Mouse (Mus musculus): ENCODE results near the gene Pmfbp1. TPM values are rescaled to one million over a fixed set of nuclear protein-coding genes. Genes with fewer than 3 reads are reported as not detected.

Pmfbp1 gene
- polyA plus RNA-seq, 1 experiment = not detected

GRCm38 (mm10) chr8:109484741-109485140 lies 9.1 kb upstream of the Pmfbp1 start:
- H3K27ac ChIP-seq (ENCODE audit: insufficient read depth, low read length) = no peak overlapping the region
- H3K9ac ChIP-seq (ENCODE audit: low read depth, poor library complexity, severe bottlenecking) = no peak overlapping the region
- no peaks in the 10 kb centered on the region for H3K27me3 ChIP-seq (ENCODE audit: control insufficient read depth, insufficient read depth, low read length, poor library complexity, severe bottlenecking)
- H3K4me3 ChIP-seq (ENCODE audit: low read depth, low read length) = no peak overlapping the region
- peaks cover 5% of the 10 kb centered on the region for H3K4me1 ChIP-seq (ENCODE audit: control insufficient read depth, insufficient read depth, low read length)
- TF ChIP-seq POLR2A (IDR thresholded peaks at IDR 0.05; ENCODE audit: insufficient read depth, low read length) (no peak), CTCF (IDR thresholded peaks at IDR 0.05; ENCODE audit: low read depth, low read length) (no peak), EP300 (IDR thresholded peaks at IDR 0.05; ENCODE audit: insufficient read depth, low read depth, low read length) (no peak)
- no peaks in the 10 kb centered on the region for H3K36me3 ChIP-seq (ENCODE audit: control insufficient read depth, insufficient read depth, low read length, poor library complexity, severe bottlenecking)
- H3K9me3 ChIP-seq (replicated peaks; ENCODE audit: control insufficient read depth, insufficient read depth, low read length, poor library complexity, severe bottlenecking) = no peaks in the 10 kb centered on the region

GRCm38 (mm10) chr8:109485530-109485929 lies 8.3 kb upstream of the Pmfbp1 start:
- Histone ChIP-seq H3K9me3 (replicated peaks; ENCODE audit: control insufficient read depth, insufficient read depth, low read length, poor library complexity, severe bottlenecking) (no peaks in the 10 kb centered on the region), H3K36me3 (ENCODE audit: control insufficient read depth, insufficient read depth, low read length, poor library complexity, severe bottlenecking) (no peaks in the 10 kb centered on the region), H3K9ac (ENCODE audit: low read depth, poor library complexity, severe bottlenecking) (no peak overlapping the region), H3K27ac (ENCODE audit: insufficient read depth, low read length) (no peak overlapping the region), H3K4me3 (ENCODE audit: low read depth, low read length) (no peak overlapping the region), H3K4me1 (ENCODE audit: control insufficient read depth, insufficient read depth, low read length) (peaks cover under 1% of the 10 kb centered on the region), H3K27me3 (ENCODE audit: control insufficient read depth, insufficient read depth, low read length, poor library complexity, severe bottlenecking) (no peaks in the 10 kb centered on the region)
- TF ChIP-seq POLR2A (IDR thresholded peaks at IDR 0.05; ENCODE audit: insufficient read depth, low read length) (no peak), EP300 (IDR thresholded peaks at IDR 0.05; ENCODE audit: insufficient read depth, low read depth, low read length) (no peak), CTCF (IDR thresholded peaks at IDR 0.05; ENCODE audit: low read depth, low read length) (no peak)

- Histone ChIP-seq H3K4me1 (ENCODE audit: control insufficient read depth, insufficient read depth, low read length) (no peaks in the 10 kb centered on the region), H3K36me3 (ENCODE audit: control insufficient read depth, insufficient read depth, low read length, poor library complexity, severe bottlenecking) (no peaks in the 10 kb centered on the region), H3K27me3 (ENCODE audit: control insufficient read depth, insufficient read depth, low read length, poor library complexity, severe bottlenecking) (no peaks in the 10 kb centered on the region), H3K9ac (ENCODE audit: low read depth, poor library complexity, severe bottlenecking) (no peak overlapping the region), H3K9me3 (replicated peaks; ENCODE audit: control insufficient read depth, insufficient read depth, low read length, poor library complexity, severe bottlenecking) (no peaks in the 10 kb centered on the region), H3K27ac (ENCODE audit: insufficient read depth, low read length) (no peak overlapping the region), H3K4me3 (ENCODE audit: low read depth, low read length) (no peak overlapping the region)
- no peak for TF ChIP-seq CTCF (IDR thresholded peaks at IDR 0.05; ENCODE audit: low read depth, low read length)
- no peak for TF ChIP-seq POLR2A (IDR thresholded peaks at IDR 0.05; ENCODE audit: insufficient read depth, low read length)
Measured at GRCm38 (mm10) chr8:109492785-109493184, 1.0 kb upstream of the Pmfbp1 start.

- no peak overlapping the region for H3K27ac ChIP-seq (ENCODE audit: insufficient read depth, low read length)
- H3K36me3 ChIP-seq (ENCODE audit: control insufficient read depth, insufficient read depth, low read length, poor library complexity, severe bottlenecking) = no peaks in the 10 kb centered on the region
- no peak overlapping the region for H3K4me3 ChIP-seq (ENCODE audit: low read depth, low read length)
- H3K4me1 ChIP-seq (ENCODE audit: control insufficient read depth, insufficient read depth, low read length) = no peaks in the 10 kb centered on the region
- no peak overlapping the region for H3K9ac ChIP-seq (ENCODE audit: low read depth, poor library complexity, severe bottlenecking)
- H3K27me3 ChIP-seq (ENCODE audit: control insufficient read depth, insufficient read depth, low read length, poor library complexity, severe bottlenecking) = no peaks in the 10 kb centered on the region
- H3K9me3 ChIP-seq (replicated peaks; ENCODE audit: control insufficient read depth, insufficient read depth, low read length, poor library complexity, severe bottlenecking) = no peaks in the 10 kb centered on the region
- TF ChIP-seq EP300 (IDR thresholded peaks at IDR 0.05; ENCODE audit: insufficient read depth, low read depth, low read length) (no peak), POLR2A (IDR thresholded peaks at IDR 0.05; ENCODE audit: insufficient read depth, low read length) (no peak), CTCF (IDR thresholded peaks at IDR 0.05; ENCODE audit: low read depth, low read length) (no peak)
Measured at GRCm38 (mm10) chr8:109494601-109495000, 774 bp downstream of the Pmfbp1 start.

- Histone ChIP-seq H3K36me3 (ENCODE audit: control insufficient read depth, insufficient read depth, low read length, poor library complexity, severe bottlenecking) (no peaks in the 10 kb centered on the region), H3K4me3 (ENCODE audit: low read depth, low read length) (no peak overlapping the region), H3K27ac (ENCODE audit: insufficient read depth, low read length) (no peak overlapping the region), H3K9me3 (replicated peaks; ENCODE audit: control insufficient read depth, insufficient read depth, low read length, poor library complexity, severe bottlenecking) (no peaks in the 10 kb centered on the region), H3K9ac (ENCODE audit: low read depth, poor library complexity, severe bottlenecking) (no peak overlapping the region), H3K4me1 (ENCODE audit: control insufficient read depth, insufficient read depth, low read length) (no peaks in the 10 kb centered on the region), H3K27me3 (ENCODE audit: control insufficient read depth, insufficient read depth, low read length, poor library complexity, severe bottlenecking) (no peaks in the 10 kb centered on the region)
- no peak for TF ChIP-seq CTCF (IDR thresholded peaks at IDR 0.05; ENCODE audit: low read depth, low read length)
- TF ChIP-seq POLR2A (IDR thresholded peaks at IDR 0.05; ENCODE audit: insufficient read depth, low read length) = no peak
- no peak for TF ChIP-seq EP300 (IDR thresholded peaks at IDR 0.05; ENCODE audit: insufficient read depth, low read depth, low read length)
Measured at GRCm38 (mm10) chr8:109497431-109497830, 3.6 kb downstream of the Pmfbp1 start.

- H3K27ac ChIP-seq (ENCODE audit: insufficient read depth, low read length) = no peak overlapping the region
Measured at GRCm38 (mm10) chr8:109499009-109499717, 5.3 kb downstream of the Pmfbp1 start.

More at GRCm38 (mm10) chr8:109499009-109499717, 5.3 kb downstream of the Pmfbp1 start:
- Histone ChIP-seq H3K9ac (ENCODE audit: low read depth, poor library complexity, severe bottlenecking) (no peak overlapping the region), H3K36me3 (ENCODE audit: control insufficient read depth, insufficient read depth, low read length, poor library complexity, severe bottlenecking) (no peaks in the 10 kb centered on the region), H3K4me1 (ENCODE audit: control insufficient read depth, insufficient read depth, low read length) (no peaks in the 10 kb centered on the region), H3K4me3 (ENCODE audit: low read depth, low read length) (no peak overlapping the region), H3K27me3 (ENCODE audit: control insufficient read depth, insufficient read depth, low read length, poor library complexity, severe bottlenecking) (no peaks in the 10 kb centered on the region), H3K9me3 (replicated peaks; ENCODE audit: control insufficient read depth, insufficient read depth, low read length, poor library complexity, severe bottlenecking) (peaks cover 3% of the 10 kb centered on the region; the same call in 1 of the 2 replicates)
- no peak for TF ChIP-seq POLR2A (IDR thresholded peaks at IDR 0.05; ENCODE audit: insufficient read depth, low read length)
- no peak for TF ChIP-seq CTCF (IDR thresholded peaks at IDR 0.05; ENCODE audit: low read depth, low read length)
- no peak for TF ChIP-seq EP300 (IDR thresholded peaks at IDR 0.05; ENCODE audit: insufficient read depth, low read depth, low read length)
